Mouse (Mus musculus): ENCODE measurements around the gene Spata48.

GRCm38 (mm10) chr11:11546903-11547511 is 85.1 kb downstream of the Spata48 start:
- TF ChIP-seq POLR2A (IDR thresholded peaks at IDR 0.05; ENCODE audit: borderline replicate concordance, insufficient read depth, low read length) (no peak), CTCF (IDR thresholded peaks at IDR 0.05; ENCODE audit: borderline replicate concordance, insufficient read depth, low read depth, low read length) (no peak)
